Mouse (Mus musculus) urinary bladder, postnatal 4 days (tissue): Measurements from ENCODE around the gene Selenos.

Source experiments
- DNase-seq, 2 experiments: peaks; one replicate each; pipeline ENCODE4 v3.0.0; 2021 to 2022; ENCODE audit warnings: low spot score in 2 of 2

Gene Selenos

DNA sequence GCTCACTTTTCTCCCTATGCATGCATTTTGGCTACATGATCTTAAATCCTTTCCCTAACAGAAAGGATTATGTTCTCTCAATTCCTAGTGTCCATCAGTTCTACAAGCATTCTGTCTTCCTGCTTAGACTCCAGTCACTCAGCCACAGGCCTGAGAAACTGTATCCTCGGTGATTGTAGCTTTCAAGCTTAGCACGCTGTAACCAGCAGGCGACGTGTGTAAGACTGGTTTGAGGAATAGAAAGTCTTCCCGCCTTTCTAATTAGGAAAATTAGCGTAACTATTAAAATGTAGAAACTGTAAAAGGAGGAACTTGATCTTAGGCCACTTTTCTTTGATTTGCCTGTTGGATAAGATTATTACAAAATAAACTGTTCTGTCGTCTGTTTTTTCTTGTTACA, 39.3 kb downstream of the Selenos start:
- no peak for DNase-seq

DNA sequence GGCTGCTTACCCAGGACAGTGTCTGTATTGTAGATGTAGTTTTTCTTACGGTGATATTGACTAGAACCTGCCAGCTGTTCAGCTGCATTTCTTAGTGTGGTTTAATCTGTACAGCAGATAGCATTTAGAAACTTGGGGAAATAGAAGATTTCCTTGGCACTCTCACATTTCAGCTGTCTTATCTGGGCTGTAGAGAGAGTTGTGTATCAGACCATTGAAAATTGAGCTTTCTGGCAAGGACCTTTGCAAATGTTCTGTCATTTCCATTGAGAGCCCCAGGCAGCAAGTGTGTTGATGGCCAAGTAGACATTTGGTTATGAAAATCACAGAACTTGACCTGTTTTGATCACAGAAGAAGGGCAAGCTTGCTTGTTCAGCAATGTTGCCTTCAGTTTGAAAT, 40.7 kb downstream of the Selenos start:
- no peak for DNase-seq

DNA sequence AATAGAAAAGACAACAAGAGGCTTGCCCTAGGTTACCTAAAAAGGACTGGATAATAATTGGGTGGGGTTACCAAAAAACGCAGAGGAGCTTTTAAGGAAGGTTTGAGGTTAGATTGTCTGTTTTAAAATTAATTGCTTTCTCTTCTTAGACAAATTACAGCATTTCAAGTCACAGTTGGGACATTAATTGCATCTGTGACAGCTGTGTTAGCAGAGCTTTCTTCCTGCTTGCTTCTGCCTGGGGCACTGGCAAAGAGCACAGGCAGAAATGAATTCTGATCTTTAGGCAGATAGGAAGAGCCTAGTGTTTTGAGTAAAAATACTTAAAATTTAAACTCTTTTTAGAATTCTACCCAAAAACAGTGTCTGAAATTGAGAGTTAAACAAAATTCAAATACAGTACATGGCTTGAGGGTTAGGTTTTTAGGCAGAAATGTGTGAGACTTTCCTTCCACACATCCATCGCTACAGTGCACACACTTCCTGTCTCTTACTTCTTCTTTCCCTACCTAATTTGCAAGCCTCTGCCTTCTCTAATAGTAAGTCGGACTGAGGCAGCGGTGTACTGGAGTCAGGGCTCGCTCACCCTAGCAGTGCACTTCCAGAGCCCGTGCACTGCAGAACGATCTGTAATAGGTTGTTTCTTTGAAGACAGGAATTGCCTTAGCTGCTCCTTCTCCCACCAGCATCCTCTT, 41.4 kb downstream of the Selenos start:
- DNase-seq: no peak

DNA sequence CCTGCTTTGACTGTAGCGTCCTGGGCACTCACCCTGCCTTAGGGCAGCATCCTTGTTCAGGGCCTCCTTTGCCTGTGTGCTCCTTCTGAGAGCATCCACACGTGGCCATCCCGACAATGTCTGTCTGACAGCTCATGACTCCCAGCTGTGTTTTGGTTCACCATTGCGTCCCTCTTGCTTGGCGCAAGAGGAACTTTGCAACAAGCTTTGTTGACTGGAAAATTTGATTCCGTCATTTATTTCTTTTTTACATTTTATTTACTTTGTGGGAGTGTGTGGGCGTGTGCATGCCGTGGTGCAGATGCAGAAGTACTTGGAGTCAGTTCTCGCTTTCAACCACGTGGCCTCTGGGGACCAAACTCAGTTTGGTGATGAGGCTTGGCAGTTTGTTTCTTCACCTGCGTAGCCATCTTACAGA, 45.1 kb downstream of the Selenos start:
- DNase-seq: no peak

DNA sequence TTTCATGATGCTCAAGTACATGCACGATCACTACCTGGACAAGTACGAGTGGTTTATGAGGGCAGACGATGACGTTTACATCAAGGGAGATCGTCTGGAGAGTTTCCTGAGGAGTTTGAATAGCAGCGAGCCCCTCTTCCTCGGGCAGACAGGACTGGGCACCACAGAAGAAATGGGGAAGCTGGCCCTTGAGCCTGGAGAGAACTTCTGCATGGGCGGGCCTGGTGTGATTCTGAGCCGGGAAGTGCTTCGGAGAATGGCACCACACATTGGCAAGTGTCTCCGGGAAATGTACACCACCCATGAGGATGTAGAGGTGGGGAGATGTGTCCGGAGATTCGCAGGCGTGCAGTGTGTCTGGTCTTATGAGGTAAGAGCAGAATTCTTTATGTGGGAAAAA, 45.9 kb downstream of the Selenos start:
- DNase-seq: no peak

DNA sequence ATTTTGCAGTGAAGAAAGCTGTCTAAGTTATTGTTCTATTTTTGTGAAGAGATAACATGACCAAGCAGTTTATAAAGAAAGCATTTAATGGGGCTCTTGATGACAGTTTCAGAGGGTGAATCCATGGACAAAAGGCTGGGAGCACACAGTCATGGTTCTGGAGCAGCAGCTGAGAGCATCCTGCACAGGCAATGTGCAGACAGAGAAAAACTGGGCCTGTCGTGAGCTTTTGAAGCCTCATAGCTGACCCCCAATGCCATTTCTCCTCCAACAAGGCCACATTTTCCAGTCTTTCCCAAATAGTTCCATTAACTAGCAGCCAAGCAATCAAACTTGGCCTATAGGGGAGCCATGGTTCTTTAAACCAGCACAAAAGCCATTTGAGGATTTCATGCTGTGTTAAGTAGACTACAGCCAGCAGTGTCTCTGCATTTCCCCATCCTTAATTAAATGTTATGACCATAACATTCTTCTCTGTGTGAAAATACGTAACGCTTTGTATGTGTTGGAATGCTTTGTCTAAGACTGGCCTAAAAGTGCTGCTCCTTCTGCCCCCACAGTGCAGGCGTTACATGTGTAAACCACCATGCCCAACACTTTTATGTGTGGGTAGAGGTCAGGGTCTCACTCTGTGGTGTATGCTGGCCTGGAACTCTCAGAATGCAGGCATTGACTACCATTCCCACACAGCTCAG, 48.6 kb downstream of the Selenos start:
- no peak for DNase-seq

DNA sequence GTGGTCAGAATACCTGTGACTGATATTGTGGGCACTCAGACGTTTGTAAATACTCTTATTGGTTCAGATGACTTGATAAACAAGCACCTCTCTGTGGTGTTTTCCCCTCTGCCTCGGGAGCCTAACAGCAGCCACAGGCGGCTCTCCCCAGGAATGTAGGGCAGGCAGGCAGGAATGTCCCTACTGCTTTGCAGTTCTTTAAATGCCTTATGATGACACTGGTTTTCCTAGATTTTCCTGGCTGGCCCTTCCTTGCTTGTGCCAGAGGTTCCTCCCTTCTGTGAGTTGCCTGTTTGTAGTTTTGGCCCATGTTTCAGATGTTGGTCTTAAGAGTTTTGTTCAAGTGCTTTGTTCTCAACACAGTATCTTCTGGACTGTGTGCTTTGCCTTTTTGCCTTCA, 49.4 kb downstream of the Selenos start:
- no peak for DNase-seq

DNA sequence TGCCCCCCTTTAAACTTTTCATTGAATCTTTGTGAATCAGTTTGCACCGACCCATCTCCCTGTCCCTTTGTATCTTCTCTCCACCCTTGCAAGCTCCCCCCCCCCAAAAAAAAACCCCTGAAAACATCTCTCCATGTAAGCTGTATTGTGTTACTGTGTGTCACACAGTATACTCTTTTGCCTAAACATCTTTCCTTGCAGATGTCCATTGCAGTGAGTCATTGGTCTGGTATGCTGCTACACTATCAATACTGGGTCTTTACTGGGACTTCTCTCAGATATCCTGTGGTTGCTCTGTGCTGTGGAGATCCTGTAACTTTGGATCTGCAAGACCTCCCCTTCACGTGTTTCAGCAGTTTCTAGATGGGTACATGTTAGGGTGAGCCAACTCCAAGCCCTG, 50.8 kb downstream of the Selenos start:
- DNase-seq: no peak

DNA sequence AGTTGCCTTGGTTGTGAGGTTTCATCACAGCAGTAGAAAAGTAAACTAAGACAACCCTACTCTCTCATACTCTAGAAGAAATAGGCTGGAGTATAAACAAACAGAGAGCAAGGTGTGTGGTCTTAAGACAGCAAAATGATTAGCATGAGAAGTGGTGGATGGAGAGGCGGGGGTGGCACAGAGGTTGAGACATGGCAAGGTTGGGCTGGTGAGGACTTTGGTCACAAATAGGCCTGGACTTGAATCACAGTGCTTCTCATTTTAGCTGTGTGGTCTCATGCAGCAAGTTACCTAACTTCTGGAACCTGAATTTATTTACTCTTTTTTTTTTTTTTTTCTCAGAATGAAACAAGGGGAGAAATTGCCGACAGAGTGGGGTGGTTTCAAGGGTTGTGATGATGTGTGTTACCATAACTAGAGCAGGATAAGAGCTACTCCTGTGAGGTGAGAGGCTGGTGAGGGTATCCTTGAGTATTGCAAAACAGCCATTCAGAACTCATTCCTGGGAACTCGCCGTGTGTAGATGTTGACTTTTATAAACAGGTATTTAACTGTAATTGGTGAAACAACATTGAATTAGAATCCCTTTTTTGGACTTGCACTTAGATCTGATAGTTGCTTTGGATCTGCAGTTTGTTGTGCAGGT, 52.5 kb downstream of the Selenos start:
- no peak for DNase-seq

DNA sequence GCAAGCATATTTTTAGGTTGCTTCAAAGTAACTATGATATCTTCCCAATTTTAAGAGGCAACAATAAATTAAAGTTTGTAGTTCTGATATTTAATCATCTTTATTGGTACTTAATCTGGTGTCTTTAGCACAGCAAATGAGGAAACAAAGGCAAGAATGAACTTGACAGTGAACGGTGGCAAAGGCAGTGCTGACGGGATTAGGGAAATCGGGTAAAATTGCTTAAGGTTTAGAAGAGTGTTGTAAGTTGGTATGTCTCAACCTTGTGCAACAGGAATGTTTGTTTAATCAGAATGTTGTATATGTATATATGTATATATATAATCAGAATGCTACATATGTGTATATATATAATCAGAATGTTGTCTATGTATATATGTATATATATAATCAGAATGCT, 54.7 kb downstream of the Selenos start:
- DNase-seq: no peak

DNA sequence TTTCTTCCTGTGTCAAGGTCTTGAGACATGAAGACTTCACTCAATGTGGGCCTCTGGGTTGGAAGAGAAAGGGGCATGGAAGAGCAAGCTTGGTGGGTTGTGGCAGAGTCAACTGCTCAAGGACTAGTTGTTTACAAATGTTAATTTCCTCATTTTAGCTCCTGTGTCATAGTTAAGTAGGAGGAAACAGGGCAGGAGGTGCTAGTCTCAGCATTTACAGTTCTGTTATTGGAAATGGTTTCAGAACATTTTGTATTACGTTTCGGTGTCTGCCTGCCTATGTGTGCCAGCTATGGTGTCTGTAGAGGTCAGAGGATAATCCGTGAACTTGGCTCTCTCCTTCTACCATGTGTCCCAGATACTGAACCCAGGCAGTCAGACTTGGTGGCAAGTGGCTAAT, 56.2 kb downstream of the Selenos start:
- no peak for DNase-seq

DNA sequence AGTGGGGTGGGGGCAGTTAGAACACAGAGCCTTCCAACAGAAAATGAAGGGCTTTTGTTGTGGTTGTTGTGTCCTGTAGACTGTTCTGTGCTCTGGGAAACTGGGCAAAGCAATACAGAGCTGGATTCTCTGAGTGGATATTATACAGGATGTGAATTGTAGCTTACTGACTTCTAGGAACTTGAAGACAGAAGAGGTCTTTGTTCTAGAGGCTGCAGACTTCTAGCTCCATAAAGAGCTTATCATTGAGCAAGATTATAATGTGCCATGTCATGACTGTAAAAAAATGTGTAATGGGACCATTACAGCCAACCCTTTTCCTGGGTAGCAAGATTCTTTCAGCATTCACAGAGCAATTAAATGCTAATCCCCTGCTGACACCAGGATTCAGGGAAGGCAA, 56.7 kb downstream of the Selenos start:
- DNase-seq: no peak

DNA sequence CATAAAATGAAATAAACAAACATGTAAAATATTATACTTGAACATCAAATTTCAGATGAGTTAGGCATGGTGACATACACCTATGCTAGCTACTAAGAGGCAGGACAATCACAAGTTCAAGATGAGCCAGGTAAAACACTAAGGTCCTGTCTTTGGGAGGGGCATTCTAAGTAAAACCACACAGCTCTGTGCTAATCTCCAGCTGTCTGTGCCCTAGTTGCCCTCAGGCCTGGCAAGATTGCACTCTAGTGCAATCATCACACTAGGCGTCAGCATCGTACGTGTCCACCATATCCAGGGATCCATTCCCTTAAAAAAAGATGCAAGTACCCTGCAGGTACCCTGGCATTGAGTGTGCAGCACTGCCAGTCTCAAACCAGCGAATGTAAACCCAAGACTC, 57.9 kb downstream of the Selenos start:
- no peak for DNase-seq

DNA sequence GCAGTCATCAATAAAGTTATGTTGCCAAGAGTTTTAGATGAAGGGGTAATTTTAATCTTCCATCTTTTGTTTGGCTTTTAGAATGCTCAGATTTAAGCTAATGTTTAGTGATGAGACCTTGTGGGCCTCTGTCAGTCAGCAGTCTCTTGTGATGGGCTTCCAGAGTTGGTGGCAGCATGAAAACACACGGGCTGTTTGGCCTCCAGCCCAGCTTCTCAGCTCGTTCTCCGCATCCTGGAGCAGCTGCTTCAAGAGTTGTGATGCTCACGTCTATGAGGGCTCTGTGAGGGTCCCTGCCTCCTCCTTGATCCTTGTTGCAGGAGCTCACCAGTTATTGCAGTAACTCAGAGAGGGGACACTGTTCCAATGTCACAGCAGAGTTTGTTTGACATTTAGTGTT, 58.9 kb downstream of the Selenos start:
- no peak for DNase-seq

DNA sequence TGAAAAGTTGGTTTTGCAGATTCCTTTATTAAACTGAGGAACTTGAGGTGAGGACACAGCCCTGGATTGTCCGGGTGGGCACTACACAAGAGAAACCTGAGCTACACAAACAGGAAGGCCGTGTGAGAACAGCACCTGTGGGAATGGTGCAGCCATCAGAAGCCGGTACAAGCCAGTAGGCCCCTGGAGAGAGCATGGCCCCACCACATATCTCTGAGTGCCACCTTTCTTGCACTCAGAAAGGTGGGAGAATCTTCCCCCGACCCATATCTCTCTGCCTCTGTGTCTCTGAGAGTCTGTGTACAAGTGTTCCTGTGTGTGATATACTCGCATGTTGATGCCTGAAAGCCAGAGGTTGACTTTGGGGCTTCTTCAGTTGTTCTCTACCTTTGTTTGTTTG, 59.4 kb downstream of the Selenos start:
- DNase-seq: no peak
